Mouse (Mus musculus) midbrain, embryonic 10.5 days (tissue): ENCODE results near the gene Olfr578. TPM values are rescaled to one million over a fixed set of nuclear protein-coding genes. Genes with fewer than 3 reads are reported as not detected.

Source experiments
- DNase-seq: peaks from one replicate; pipeline ENCODE4 v3.0.0-alpha.2; 2017; ENCODE audit warnings: low spot score
- H3K27ac ChIP-seq: fragments of 300-500 bp; sonication (generic); replicated peaks from 2 replicates; pipeline ENCODE4 v1.5.1; 2016; ENCODE audit warnings: mild to moderate bottlenecking
- H3K27me3 ChIP-seq: fragments of 300-500 bp; sonication (generic); 2 replicates; pipeline ENCODE4 v1.6.1; 2016; ENCODE audit warnings: low read depth, mild to moderate bottlenecking; ENCODE audit not compliant: poor library complexity, severe bottlenecking
- H3K36me3 ChIP-seq: fragments of 300-500 bp; sonication (generic); 2 replicates; pipeline ENCODE4 v1.6.1; 2016; ENCODE audit warnings: mild to moderate bottlenecking, moderate library complexity
- H3K4me1 ChIP-seq: fragments of 300-500 bp; sonication (generic); 2 replicates; pipeline ENCODE4 v1.6.1; 2016
- H3K4me3 ChIP-seq: fragments of 300-500 bp; sonication (generic); 2 replicates; pipeline ENCODE4 v1.5.1; 2016; ENCODE audit warnings: mild to moderate bottlenecking, moderate library complexity
- H3K9me3 ChIP-seq: fragments of 300-500 bp; sonication (generic); replicated peaks from 2 replicates; pipeline ENCODE4 v1.6.1; 2016; ENCODE audit warnings: mild to moderate bottlenecking
- WGBS: fragments of 180-500 bp; shearing (Covaris S2); methylation state at CpG from one replicate; pipeline ENCODE4 v1.1.7; 2016; 5-methylcytosine and 5-hydroxymethylcytosine counted together
- polyA plus RNA-seq: library from polyadenylated mRNA; unstranded; fragments of >200 nt; fragmentation: Nextera tagmentation; extraction: Ambion mirVana; gene quantifications from 2 replicates; pipeline ENCODE4 v1.2.1, GENCODE M21; 2016

The Olfr578 gene
- polyA plus RNA-seq, result not detected in 2 replicates

GRCm38 (mm10) chr7:102989224-102989623 lies at the start of gene Olfr578:
Olfr578 (minus strand) TSS chr7:102989324.
- Histone ChIP-seq H3K9me3 (no peaks in the 10 kb centered on the region), H3K27ac (no peak within 1 kb of the TSS), H3K36me3 (no peaks in the 10 kb centered on the region), H3K4me1 (no peaks in the 10 kb centered on the region), H3K4me3 (no peak within 1 kb of the TSS), H3K27me3 (no peaks in the 10 kb centered on the region)
- WGBS, result 84% methylated on average over 3 of the region's 3 CpGs
- DNase-seq, result no peak

GRCm38 (mm10) chr7:103037724-103038123 lies 48.6 kb upstream of the Olfr578 start, which contains the start of gene Olfr582:
Olfr582 (plus strand) TSS chr7:103038024.
- Histone ChIP-seq H3K9me3 (no peaks in the 10 kb centered on the region), H3K4me1 (no peaks in the 10 kb centered on the region), H3K27ac (no peak within 1 kb of the TSS), H3K27me3 (no peaks in the 10 kb centered on the region), H3K4me3 (no peak within 1 kb of the TSS), H3K36me3 (no peaks in the 10 kb centered on the region)
- DNase-seq, result no peak

DNA sequence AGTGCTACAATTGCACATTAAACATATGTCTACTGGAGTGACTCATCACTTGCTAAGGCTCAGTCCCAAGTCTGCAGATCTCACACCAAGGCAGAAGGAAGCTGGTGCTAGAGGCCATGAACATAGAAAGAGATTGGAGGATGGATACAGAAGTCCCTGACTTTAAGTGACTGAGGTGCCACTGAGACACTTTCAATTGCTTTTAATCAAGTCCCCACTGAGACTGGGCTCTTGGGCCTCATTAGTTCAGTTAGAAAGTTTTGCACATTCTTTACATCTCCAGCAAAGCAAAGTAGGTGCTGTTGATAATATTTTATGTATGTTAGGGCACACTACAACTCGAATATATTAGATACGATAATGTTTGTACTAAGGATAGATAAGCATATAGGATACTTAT lies 13.3 kb downstream of the Olfr578 start, which contains the start of gene Olfr577:
Olfr577 (minus strand) TSS at position 101 of the 400 bp plus-strand sequence.
- Histone ChIP-seq H3K9me3 (no peaks in the 10 kb centered on the region), H3K4me3 (no peak within 1 kb of the TSS), H3K36me3 (no peaks in the 10 kb centered on the region), H3K27me3 (no peaks in the 10 kb centered on the region), H3K4me1 (no peaks in the 10 kb centered on the region), H3K27ac (no peak within 1 kb of the TSS)
- 89% methylated on average over 2 of the region's 2 CpGs for WGBS
- DNase-seq, result no peak

DNA sequence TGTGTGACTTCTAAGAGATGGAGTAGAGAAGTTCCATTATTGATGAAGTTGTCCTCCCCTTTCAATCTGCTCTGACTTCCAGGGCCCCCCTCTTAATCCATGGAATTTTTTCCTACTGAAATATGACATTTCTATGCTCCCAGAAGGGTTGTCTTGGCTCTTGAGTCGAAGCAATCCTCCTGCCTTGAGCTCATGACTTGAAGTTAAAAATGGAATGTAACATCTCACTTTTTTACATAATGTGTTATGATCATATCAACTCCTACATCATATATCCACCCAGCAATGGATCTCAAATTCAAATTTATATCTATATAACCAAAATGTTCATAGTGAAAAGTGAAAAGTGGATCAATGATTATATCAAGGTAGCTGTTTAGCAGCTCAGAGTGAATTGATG lies 14.7 kb downstream of the Olfr578 start:
- no peak overlapping the region for H3K4me3 ChIP-seq
- no peaks in the 10 kb centered on the region for H3K36me3 ChIP-seq
- no peak for DNase-seq
- no peaks in the 10 kb centered on the region for H3K4me1 ChIP-seq
- no peaks in the 10 kb centered on the region for H3K9me3 ChIP-seq
- WGBS, result 69% methylated on average over 1 of the region's 1 CpGs
- no peaks in the 10 kb centered on the region for H3K27me3 ChIP-seq
- H3K27ac ChIP-seq, result no peak overlapping the region

DNA sequence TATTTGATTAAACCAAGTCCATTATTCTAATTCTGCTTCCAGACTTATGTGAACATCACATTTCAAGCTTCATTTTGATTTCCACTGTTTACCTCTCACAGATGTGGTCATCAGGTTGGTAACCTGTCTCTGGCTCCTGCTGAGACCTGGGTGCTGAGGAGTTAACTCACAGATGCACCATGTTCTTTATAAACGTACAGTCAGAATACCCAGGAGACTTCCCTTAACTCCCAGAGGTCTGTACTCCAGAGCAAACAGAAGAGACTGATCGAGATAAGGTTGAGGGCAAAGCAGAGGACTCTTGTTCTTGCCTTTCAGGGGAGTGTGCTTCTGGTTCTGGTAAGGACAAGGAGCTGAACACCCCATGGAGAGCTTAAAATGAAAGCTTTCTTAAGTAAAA lies 26.8 kb downstream of the Olfr578 start, which contains the start of gene Olfr576:
Olfr576 (plus strand) TSS at position 301 of the 400 bp plus-strand sequence.
- no peak within 1 kb of the TSS for H3K4me3 ChIP-seq
- WGBS, result 67% methylated on average over 2 of the region's 2 CpGs
- H3K9me3 ChIP-seq, result no peaks in the 10 kb centered on the region
- no peak for DNase-seq
- H3K36me3 ChIP-seq, result no peaks in the 10 kb centered on the region
- no peaks in the 10 kb centered on the region for H3K4me1 ChIP-seq
- H3K27ac ChIP-seq, result no peak within 1 kb of the TSS
- no peaks in the 10 kb centered on the region for H3K27me3 ChIP-seq

DNA sequence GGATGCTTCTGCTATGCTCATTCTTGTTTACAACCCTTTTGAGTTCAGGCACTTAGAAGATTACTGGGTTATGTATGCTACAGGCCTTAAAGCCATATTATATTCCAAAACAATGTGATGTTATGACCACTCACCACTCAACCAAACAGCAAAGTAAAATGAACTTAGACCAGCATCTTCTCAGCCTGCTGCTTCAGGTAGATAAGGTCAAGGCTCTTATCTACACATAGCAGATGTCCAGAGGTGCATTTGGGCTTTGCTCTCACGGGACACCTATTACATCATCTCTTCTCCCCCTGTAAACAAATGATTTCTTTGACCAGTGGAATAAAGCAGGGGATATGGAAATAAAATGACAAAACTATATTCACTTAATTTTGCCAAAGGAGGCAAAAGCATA lies 30.5 kb downstream of the Olfr578 start, which contains the start of gene Olfr575:
Olfr575 (minus strand) TSS at position 183 of the 400 bp plus-strand sequence.
- H3K27ac ChIP-seq, result no peak within 1 kb of the TSS
- no peaks in the 10 kb centered on the region for H3K27me3 ChIP-seq
- 68% methylated on average over 1 of the region's 1 CpGs for WGBS
- no peak for DNase-seq
- no peak within 1 kb of the TSS for H3K4me3 ChIP-seq
- H3K9me3 ChIP-seq, result no peaks in the 10 kb centered on the region
- H3K36me3 ChIP-seq, result no peaks in the 10 kb centered on the region
- H3K4me1 ChIP-seq, result no peaks in the 10 kb centered on the region

GRCm38 (mm10) chr7:102958137-102958536 lies 31.0 kb downstream of the Olfr578 start:
- no peak overlapping the region for H3K27ac ChIP-seq
- DNase-seq, result no peak
- no peaks in the 10 kb centered on the region for H3K9me3 ChIP-seq
- no peaks in the 10 kb centered on the region for H3K36me3 ChIP-seq
- no peaks in the 10 kb centered on the region for H3K4me1 ChIP-seq
- H3K4me3 ChIP-seq, result no peak overlapping the region
- no peaks in the 10 kb centered on the region for H3K27me3 ChIP-seq
- 81% methylated on average over 3 of the region's 3 CpGs for WGBS

DNA sequence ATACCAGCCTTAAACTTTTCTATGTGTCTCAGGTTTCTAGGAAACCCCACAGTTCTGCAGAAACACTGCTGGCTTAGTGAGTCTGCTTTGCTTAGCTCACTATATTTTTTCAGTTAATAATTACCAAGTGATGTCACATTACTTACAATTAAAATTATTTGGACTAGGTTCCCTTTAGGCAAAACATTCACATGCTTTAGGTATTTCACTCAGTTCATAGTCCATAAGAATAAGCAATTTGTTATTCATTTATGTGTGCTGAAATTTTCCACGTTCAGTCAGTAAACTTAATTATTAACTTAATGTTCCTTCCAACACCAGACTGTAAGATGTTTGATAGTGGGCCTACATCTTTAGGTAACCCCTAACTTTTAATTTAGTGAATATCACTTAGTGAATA lies 38.4 kb downstream of the Olfr578 start:
- Histone ChIP-seq H3K27me3 (no peaks in the 10 kb centered on the region), H3K36me3 (no peaks in the 10 kb centered on the region), H3K4me1 (no peaks in the 10 kb centered on the region), H3K27ac (no peak overlapping the region), H3K4me3 (no peak overlapping the region), H3K9me3 (no peaks in the 10 kb centered on the region)
- 90% methylated on average over 1 of the region's 1 CpGs for WGBS
- DNase-seq, result no peak

- H3K4me3 ChIP-seq, result no peak within 1 kb of the TSS
- H3K36me3 ChIP-seq, result no peaks in the 10 kb centered on the region
- H3K27me3 ChIP-seq, result no peaks in the 10 kb centered on the region
- no peaks in the 10 kb centered on the region for H3K4me1 ChIP-seq
- DNase-seq, result no peak
- H3K9me3 ChIP-seq, result no peaks in the 10 kb centered on the region
- no peak within 1 kb of the TSS for H3K27ac ChIP-seq
- WGBS, result 93% methylated on average over 1 of the region's 1 CpGs
Measured at GRCm38 (mm10) chr7:102948167-102948566, 41.0 kb downstream of the Olfr578 start, which contains the start of gene Olfr574. Olfr574 (plus strand) TSS chr7:102948467.

GRCm38 (mm10) chr7:102943417-102943816 lies 45.7 kb downstream of the Olfr578 start:
- no peak for DNase-seq
- H3K4me1 ChIP-seq, result no peaks in the 10 kb centered on the region
- no peak overlapping the region for H3K27ac ChIP-seq
- no peaks in the 10 kb centered on the region for H3K36me3 ChIP-seq
- H3K9me3 ChIP-seq, result no peaks in the 10 kb centered on the region
- no peaks in the 10 kb centered on the region for H3K27me3 ChIP-seq
- no peak overlapping the region for H3K4me3 ChIP-seq
- WGBS, result 83% methylated on average over 1 of the region's 1 CpGs

DNA sequence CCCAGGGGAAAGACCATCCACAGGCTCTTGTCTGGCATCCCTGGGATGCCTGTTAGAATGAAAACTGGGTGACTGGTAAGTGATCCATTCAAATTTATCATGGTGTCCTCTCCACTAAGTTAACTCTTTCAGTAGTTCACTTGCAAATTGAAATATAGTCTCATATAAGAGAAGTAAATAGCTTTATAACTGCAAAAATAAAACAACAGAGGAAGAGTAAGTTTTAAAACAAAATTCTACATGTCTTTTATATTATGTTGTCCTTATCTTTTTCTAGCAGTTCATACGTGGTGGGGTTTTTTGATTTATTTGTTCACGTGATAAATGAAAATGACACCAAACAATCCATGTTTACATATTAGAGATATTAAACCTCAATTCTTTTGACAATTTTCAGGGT lies 46.6 kb downstream of the Olfr578 start, which contains the start of gene Olfr573-ps1:
Olfr573-ps1 (minus strand) TSS at position 101 of the 400 bp plus-strand sequence.
- Histone ChIP-seq H3K36me3 (no peaks in the 10 kb centered on the region), H3K4me3 (no peak within 1 kb of the TSS), H3K27ac (no peak within 1 kb of the TSS), H3K9me3 (no peaks in the 10 kb centered on the region), H3K27me3 (no peaks in the 10 kb centered on the region), H3K4me1 (no peaks in the 10 kb centered on the region)
- no peak for DNase-seq
- WGBS, result 93% methylated on average over 2 of the region's 2 CpGs
